19 mouse cellular contexts compared by ENCODE assay signal in genomic region chr9:23137682-23138210, GRCm38 (mm10).
DNase-seq lines count a peak whose midpoint lies in the region; ATAC-seq lines count a peak whose summit lies in the region.
"Had no signal": no experiment of that assay in that cellular context is flagged by ENCODE, and none has a peak within 500 bp of the region (broad histone marks: within the 10 kb centered on the region; RNA-seq: fewer than 3 reads in every experiment).

No protein-coding gene starts in this region.

- WGBS in kidney, embryonic 14.5 days = 40% methylated on average over 5 of the region's 5 CpGs

- H3K4me2 ChIP-seq in kidney, embryonic 14.5 days (replicated peaks; ENCODE audit: low read depth, low read length) = no peak overlapping the region
- H3K4me2 ChIP-seq: kidney, embryonic 15.5 days; limb, embryonic 15.5 days had no signal

- intact Hi-C loops in heart, postnatal 10 days (cut with DNase I) = no loop called here
- intact Hi-C loops in left cerebral cortex, postnatal 25 days (cut with DNase I) = no loop called here

- H3K36me3 ChIP-seq in kidney, embryonic 14.5 days (ENCODE audit: control insufficient read depth, insufficient read depth, low read length) = no peaks in the 10 kb centered on the region
- H3K36me3 ChIP-seq: kidney, embryonic 15.5 days; limb, embryonic 15.5 days; midbrain, embryonic 10.5 days had no signal

- no peak overlapping the region for H3K9ac ChIP-seq in kidney, embryonic 14.5 days (ENCODE audit: low read depth, low read length)
- H3K9ac ChIP-seq: kidney, embryonic 15.5 days; limb, embryonic 15.5 days; liver, embryonic 14.5 days had no signal

- H3K27me3 ChIP-seq in kidney, embryonic 14.5 days (ENCODE audit: control insufficient read depth, insufficient read depth, low read length) = no peaks in the 10 kb centered on the region
- H3K27me3 ChIP-seq: kidney, embryonic 15.5 days; limb, embryonic 15.5 days had no signal

- H3K27ac ChIP-seq in kidney, embryonic 14.5 days (ENCODE audit: low read depth, low read length) = no peak overlapping the region
- H3K27ac ChIP-seq: kidney, embryonic 15.5 days; limb, embryonic 15.5 days; liver, embryonic 14.5 days; midbrain, embryonic 10.5 days had no signal

- H3K4me1 ChIP-seq in kidney, embryonic 14.5 days (ENCODE audit: control insufficient read depth, insufficient read depth, low read length) = no peaks in the 10 kb centered on the region

- ATAC-seq in kidney, embryonic 14.5 days (ENCODE audit: low FRiP score, low TSS enrichment) = peak; percentile 62; the same call in 1 of the 2 replicates
- ATAC-seq: CD4-positive, CD25-positive, alpha-beta regulatory T cell, adult 4 months had no signal

- H3K9me3 ChIP-seq in kidney, embryonic 14.5 days (ENCODE audit: control insufficient read depth, low read length) = no peaks in the 10 kb centered on the region
- H3K9me3 ChIP-seq: kidney, embryonic 15.5 days; limb, embryonic 15.5 days; midbrain, embryonic 10.5 days had no signal

- no peak overlapping the region for H3K4me3 ChIP-seq in kidney, embryonic 14.5 days (ENCODE audit: low read length)
- H3K4me3 ChIP-seq: kidney, embryonic 15.5 days; limb, embryonic 15.5 days; midbrain, embryonic 10.5 days had no signal

- DNase-seq in gastrocnemius, adult 18-20 months (ENCODE audit: low spot score) = peak; percentile 11
- DNase-seq in gastrocnemius, postnatal 25 days = no peak
- DNase-seq in kidney, adult 11 months = no peak
- peak; percentile 15 to 47 for DNase-seq in heart, adult 9 months (ENCODE audit: low spot score in 2 of 2)
- DNase-seq in heart, postnatal 10 days = peak; percentile 18 to 21
- no peak for DNase-seq in urinary bladder, adult 2 months (ENCODE audit: low spot score)
- no peak for DNase-seq in left cerebral cortex, postnatal 25 days (ENCODE audit: low spot score in 2 of 2)
- DNase-seq: adrenal gland, postnatal 36 days; cerebellum, adult 9-10 months; kidney, postnatal 4 days; left cerebral cortex, postnatal 4 days; thymus, adult 2 months; thymus, postnatal 4 days had no signal

Comparison
In these comparisons a context has a peak if more than half of its experiments do, and no peak if none do; other contexts are left out.
1. DNase-seq: peak in gastrocnemius, adult 18-20 months (single experiment), heart, adult 9 months (2 of 2) and heart, postnatal 10 days (2 of 2); none in gastrocnemius, postnatal 25 days (single experiment), kidney, adult 11 months (single experiment), urinary bladder, adult 2 months (single experiment) and left cerebral cortex, postnatal 25 days (0 of 2).